Mouse (Mus musculus) heart, embryonic 11.5 days (tissue): ENCODE results near the gene Wwc2. TPM values are rescaled to one million over a fixed set of nuclear protein-coding genes. Genes with fewer than 3 reads are reported as not detected.

Experiments
- ATAC-seq: fragments of 200-750 bp; cut with Nextera tagmentation; replicated peaks from 2 replicates; pipeline ENCODE4 v1.8.0; 2017; ENCODE audit warnings: moderate library complexity; ENCODE audit not compliant: insufficient number of reproducible peaks, low FRiP score, low TSS enrichment
- H3K27ac ChIP-seq: fragments of 300-500 bp; sonication (generic); 2 replicates; pipeline ENCODE4 v1.5.1; 2014; ENCODE audit warnings: mild to moderate bottlenecking, low read depth, low read length
- H3K27me3 ChIP-seq: fragments of 300-500 bp; sonication (generic); 2 replicates; pipeline ENCODE4 v1.6.1; 2014; ENCODE audit warnings: mild to moderate bottlenecking, low read length, mixed read lengths; ENCODE audit not compliant: control insufficient read depth, insufficient read depth
- H3K36me3 ChIP-seq: fragments of 300-500 bp; sonication (generic); 2 replicates; pipeline ENCODE4 v1.6.1; 2014; ENCODE audit warnings: mild to moderate bottlenecking, low read length, moderate library complexity, mixed read lengths; ENCODE audit not compliant: control insufficient read depth, insufficient read depth
- H3K4me1 ChIP-seq: fragments of 300-500 bp; sonication (generic); 2 replicates; pipeline ENCODE4 v1.6.1; 2014; ENCODE audit warnings: low read length; ENCODE audit not compliant: control insufficient read depth, insufficient read depth
- H3K4me2 ChIP-seq: fragments of 300-500 bp; sonication (generic); 2 replicates; pipeline ENCODE4 v1.6.1; 2014; ENCODE audit warnings: mild to moderate bottlenecking, moderate library complexity
- H3K4me3 ChIP-seq: fragments of 300-500 bp; sonication (generic); 2 replicates; pipeline ENCODE4 v1.5.1; 2014; ENCODE audit warnings: low read depth, low read length
- H3K9ac ChIP-seq: fragments of 300-500 bp; sonication (generic); 2 replicates; pipeline ENCODE4 v1.6.1; 2014; ENCODE audit warnings: mild to moderate bottlenecking, low read depth, low read length, moderate library complexity
- H3K9me3 ChIP-seq: fragments of 300-500 bp; sonication (generic); replicated peaks from 2 replicates; pipeline ENCODE4 v1.6.1; 2016; ENCODE audit warnings: low read length; ENCODE audit not compliant: control insufficient read depth
- WGBS: fragments of 180-500 bp; shearing (Covaris S2); extraction: QIAGEN DNeasy Blood & Tissue Kit; methylation state at CpG from one replicate; pipeline ENCODE4 v1.1.7; 2014; ENCODE audit not compliant: insufficient replicate concordance; 5-methylcytosine and 5-hydroxymethylcytosine counted together
- polyA plus RNA-seq: library from polyadenylated mRNA; unstranded; fragments of >200 nt; fragmentation: Nextera tagmentation; extraction: Ambion mirVana; gene quantifications from 2 replicates; pipeline ENCODE4 v1.2.1, GENCODE M21; 2014

Gene Wwc2
- polyA plus RNA-seq, 1 experiment from 2014 or later: 14.8 TPM

DNA sequence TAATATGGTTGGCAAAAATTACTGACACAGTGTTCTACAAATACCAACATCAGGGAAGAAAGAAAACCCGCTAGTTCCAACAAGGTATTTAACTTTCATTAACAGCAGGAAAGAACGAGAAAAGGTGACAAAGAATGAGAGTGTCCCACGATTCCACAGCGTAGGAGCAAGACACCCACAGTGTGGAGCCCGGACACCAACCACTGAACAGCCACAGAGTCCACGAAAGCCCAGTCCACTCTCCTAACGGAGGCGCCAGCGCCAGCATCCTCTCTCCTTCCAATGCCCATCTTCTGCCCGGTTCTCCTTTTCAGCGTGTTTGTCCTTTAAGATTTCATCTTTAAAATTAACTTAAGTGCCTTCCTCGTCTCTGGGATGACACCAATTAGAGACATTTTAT lies 61.1 kb downstream of the Wwc2 start:
- no peaks in the 10 kb centered on the region for H3K9me3 ChIP-seq

GRCm38 (mm10) chr8:47928604-47929185 lies 62.0 kb downstream of the Wwc2 start:
- 76% methylated on average over 12 of the region's 12 CpGs for WGBS
- Histone ChIP-seq H3K4me1 (peaks cover 29% of the 10 kb centered on the region), H3K9me3 (no peaks in the 10 kb centered on the region), H3K4me3 (no peak overlapping the region), H3K9ac (no peak overlapping the region), H3K27ac (no peak overlapping the region), H3K4me2 (no peak overlapping the region), H3K36me3 (no peaks in the 10 kb centered on the region), H3K27me3 (no peaks in the 10 kb centered on the region)
- no peak for ATAC-seq

More for the DNA sequence above, 61.1 kb downstream of the Wwc2 start:
- Histone ChIP-seq H3K4me1 (peaks cover 37% of the 10 kb centered on the region), H3K36me3 (no peaks in the 10 kb centered on the region), H3K4me2 (no peak overlapping the region), H3K9ac (no peak overlapping the region), H3K4me3 (no peak overlapping the region), H3K27me3 (no peaks in the 10 kb centered on the region), H3K27ac (no peak overlapping the region)
- ATAC-seq: no peak
- WGBS: 89% methylated on average over 12 of the region's 12 CpGs

GRCm38 (mm10) chr8:47924921-47925320 lies 65.8 kb downstream of the Wwc2 start:
- ATAC-seq: no peak
- peaks cover 3% of the 10 kb centered on the region; the same call in 1 of the 2 replicates for H3K36me3 ChIP-seq
- peaks cover 3% of the 10 kb centered on the region for H3K4me1 ChIP-seq
- no peak overlapping the region for H3K27ac ChIP-seq
- H3K27me3 ChIP-seq: no peaks in the 10 kb centered on the region
- H3K9ac ChIP-seq: no peak overlapping the region
- no peak overlapping the region for H3K4me3 ChIP-seq
- 59% methylated on average over 6 of the region's 6 CpGs for whole genome bisulfite sequencing
- H3K9me3 ChIP-seq: no peaks in the 10 kb centered on the region
- no peak overlapping the region for H3K4me2 ChIP-seq

GRCm38 (mm10) chr8:47922816-47923215 lies 67.9 kb downstream of the Wwc2 start:
- no peak for ATAC-seq
- WGBS: 59% methylated on average over 10 of the region's 10 CpGs
- no peak overlapping the region for H3K9ac ChIP-seq
- no peaks in the 10 kb centered on the region for H3K27me3 ChIP-seq
- H3K4me2 ChIP-seq: no peak overlapping the region
- no peaks in the 10 kb centered on the region for H3K9me3 ChIP-seq
- peaks cover 4% of the 10 kb centered on the region; the same call in 1 of the 2 replicates for H3K36me3 ChIP-seq
- peaks cover 3% of the 10 kb centered on the region for H3K4me1 ChIP-seq
- H3K4me3 ChIP-seq: no peak overlapping the region
- H3K27ac ChIP-seq: no peak overlapping the region

- H3K9ac ChIP-seq: no peak overlapping the region
- WGBS: 64% methylated on average over 4 of the region's 4 CpGs
- H3K27me3 ChIP-seq: no peaks in the 10 kb centered on the region
- ATAC-seq: no peak
- peaks cover 4% of the 10 kb centered on the region; the same call in 1 of the 2 replicates for H3K36me3 ChIP-seq
- H3K4me1 ChIP-seq: peaks cover 3% of the 10 kb centered on the region
- H3K4me3 ChIP-seq: no peak overlapping the region
- no peaks in the 10 kb centered on the region for H3K9me3 ChIP-seq
- H3K4me2 ChIP-seq: no peak overlapping the region
- no peak overlapping the region for H3K27ac ChIP-seq
These were observed 68.7 kb downstream of the Wwc2 start for GRCm38 (mm10) chr8:47922011-47922410.

DNA sequence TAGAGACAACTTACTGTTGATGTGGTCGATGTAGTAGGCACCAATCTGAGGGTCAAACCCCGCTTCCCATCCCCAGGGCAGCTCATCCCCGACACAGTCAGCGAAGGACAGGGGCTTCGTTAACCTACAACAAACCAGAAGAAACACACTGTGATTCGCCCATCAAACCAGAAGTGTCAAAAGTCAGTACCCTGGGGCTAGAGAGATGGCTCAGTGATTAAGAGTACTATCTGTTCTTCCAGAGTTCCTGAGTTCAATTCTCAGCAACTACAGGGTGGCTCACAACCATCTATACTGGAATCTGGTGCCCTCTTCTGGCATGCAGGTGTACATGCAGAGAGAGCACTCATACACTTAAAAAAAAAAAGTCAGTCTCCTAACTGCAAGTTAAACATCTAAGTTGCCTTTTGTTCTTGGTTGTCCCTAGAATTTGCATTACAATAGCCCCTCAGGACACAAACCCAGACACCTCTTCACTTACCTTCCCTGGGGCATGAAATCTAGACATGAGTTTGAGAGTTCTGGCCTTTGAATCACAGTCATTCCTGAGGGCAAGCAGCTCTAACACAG lies 70.1 kb downstream of the Wwc2 start:
- no peak for ATAC-seq
- Histone ChIP-seq H3K27me3 (no peaks in the 10 kb centered on the region), H3K4me2 (no peak overlapping the region), H3K4me3 (no peak overlapping the region), H3K27ac (no peak overlapping the region), H3K4me1 (peaks cover 7% of the 10 kb centered on the region), H3K9ac (no peak overlapping the region), H3K36me3 (peaks cover 4% of the 10 kb centered on the region; the same call in 1 of the 2 replicates), H3K9me3 (no peaks in the 10 kb centered on the region)
- WGBS: 93% methylated on average over 6 of the region's 6 CpGs

DNA sequence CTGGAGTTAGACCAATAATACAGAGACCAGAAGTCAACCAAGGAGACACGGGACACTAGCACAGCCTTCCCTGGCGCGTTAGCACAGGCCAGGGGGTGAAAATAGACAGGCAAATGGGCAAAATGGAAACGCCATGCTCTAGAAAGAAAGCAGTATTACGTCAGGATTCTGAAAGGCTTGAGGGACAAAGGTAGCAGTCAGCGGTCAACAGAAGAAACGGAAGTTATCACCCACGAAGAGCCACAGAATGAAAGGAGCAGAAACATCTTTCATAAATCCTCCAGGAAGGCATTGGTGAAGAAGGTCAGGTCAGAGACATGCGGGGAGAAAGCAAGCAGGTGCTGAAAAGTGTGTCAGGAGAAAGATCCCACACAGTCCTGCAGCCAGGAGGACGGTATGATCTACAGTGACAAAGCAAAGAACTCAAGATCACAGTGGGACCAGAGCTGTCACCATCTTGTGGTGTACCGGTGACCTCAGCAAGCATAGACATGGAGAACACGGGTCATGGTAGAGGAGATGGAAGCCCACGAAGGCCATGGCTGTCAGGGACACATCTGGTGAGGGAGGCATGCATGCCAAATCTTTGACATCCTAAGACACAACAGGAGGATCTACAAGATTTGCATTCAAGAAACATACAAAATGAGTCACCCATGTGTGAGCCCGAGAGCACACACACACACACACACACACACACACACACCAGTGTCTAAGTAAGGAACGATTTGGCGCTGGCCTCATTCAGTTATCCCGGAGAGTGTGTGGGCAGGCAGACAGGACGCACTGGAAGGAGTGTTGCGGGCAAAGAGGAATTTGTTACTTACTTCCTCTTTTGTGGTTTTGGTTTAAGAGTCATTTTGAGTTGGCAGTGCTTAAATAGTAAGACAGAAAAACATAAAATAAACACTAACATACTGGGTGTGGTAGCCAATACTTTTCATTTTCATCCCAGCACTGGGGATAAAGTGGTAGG lies 73.4 kb downstream of the Wwc2 start:
- Histone ChIP-seq H3K4me1 (peaks cover 5% of the 10 kb centered on the region; the same call in 1 of the 2 replicates), H3K4me3 (no peak overlapping the region), H3K9ac (no peak overlapping the region), H3K27me3 (no peaks in the 10 kb centered on the region), H3K9me3 (no peaks in the 10 kb centered on the region), H3K27ac (no peak overlapping the region), H3K36me3 (peaks cover 4% of the 10 kb centered on the region; the same call in 1 of the 2 replicates), H3K4me2 (no peak overlapping the region)
- no peak for ATAC-seq
- WGBS: 76% methylated on average over 19 of the region's 19 CpGs

DNA sequence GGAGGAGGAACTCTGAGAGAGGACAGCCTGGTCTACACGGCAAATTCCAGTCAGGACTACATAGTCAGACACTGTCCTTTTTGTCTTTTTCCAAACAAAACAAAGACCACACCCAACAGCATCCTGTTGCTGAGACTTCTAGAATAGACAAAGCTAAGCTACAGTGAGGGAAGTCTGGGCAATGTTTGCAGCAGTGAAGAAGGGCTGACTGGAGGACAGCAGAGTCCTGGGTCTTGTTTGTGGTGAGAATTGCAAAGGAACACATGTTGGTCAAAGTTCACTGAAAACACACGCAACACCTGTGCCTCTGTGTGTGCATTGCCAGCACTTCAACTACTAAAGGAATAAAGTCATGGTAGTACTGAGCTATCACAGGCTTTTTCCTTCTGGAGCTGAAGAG lies 75.2 kb downstream of the Wwc2 start:
- Histone ChIP-seq H3K27me3 (no peaks in the 10 kb centered on the region), H3K9ac (no peak overlapping the region), H3K4me2 (no peak overlapping the region), H3K27ac (no peak overlapping the region), H3K36me3 (peaks cover 4% of the 10 kb centered on the region; the same call in 1 of the 2 replicates), H3K4me1 (peaks cover 5% of the 10 kb centered on the region; the same call in 1 of the 2 replicates), H3K4me3 (no peak overlapping the region), H3K9me3 (no peaks in the 10 kb centered on the region)
- WGBS: 74% methylated on average over 2 of the region's 2 CpGs
- ATAC-seq: no peak
